Mouse (Mus musculus): ENCODE data around the gene Dennd2a. TPM values are rescaled to one million over a fixed set of nuclear protein-coding genes. Genes with fewer than 3 reads are reported as not detected.

The Dennd2a gene
- polyA plus RNA-seq, 1 experiment from 2014 or later = 4.7 TPM

DNA sequence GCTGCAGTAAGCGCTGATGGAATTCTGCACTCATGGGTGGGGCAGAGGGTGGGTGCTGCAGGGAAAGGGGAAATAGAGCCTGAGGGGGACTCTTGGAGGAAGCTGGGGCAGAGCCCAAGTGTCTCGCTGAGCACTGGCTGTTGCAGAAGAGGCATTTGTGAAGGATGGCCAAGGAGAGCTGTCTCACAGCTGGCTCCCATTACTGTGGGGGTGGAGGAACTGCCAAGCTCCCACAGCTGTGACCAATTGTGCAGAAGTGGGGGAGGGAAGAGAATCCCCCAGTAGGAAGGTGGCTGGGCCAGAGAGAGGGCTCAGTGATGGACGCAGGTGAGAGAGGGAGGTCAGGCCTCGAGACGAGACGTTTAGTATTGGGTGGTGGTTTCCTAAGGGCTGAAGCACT, 83.2 kb downstream of the Dennd2a start:
- H3K4me1 ChIP-seq (replicated peaks; ENCODE audit: control insufficient read depth, insufficient read depth) = no peaks in the 10 kb centered on the region
- peaks cover 5% of the 10 kb centered on the region; the same call in 1 of the 2 replicates for H3K36me3 ChIP-seq (ENCODE audit: control insufficient read depth, insufficient read depth, low read length)
- WGBS = 52% methylated on average over 6 of the region's 6 CpGs
- no peaks in the 10 kb centered on the region for H3K27me3 ChIP-seq (ENCODE audit: control insufficient read depth, insufficient read depth, low read length)
- peak; percentile 58; the same call in 1 of the 2 replicates for ATAC-seq (ENCODE audit: low FRiP score, low TSS enrichment)
- no peak overlapping the region for H3K27ac ChIP-seq (replicated peaks)
- no peaks in the 10 kb centered on the region for H3K9me3 ChIP-seq (ENCODE audit: control insufficient read depth, low read length)
- H3K9ac ChIP-seq (ENCODE audit: low read length) = no peak overlapping the region
- TF ChIP-seq CTCF (IDR thresholded peaks at IDR 0.05; ENCODE audit: low read depth) (no peak), EP300 (optimal IDR thresholded peaks at IDR 0.05) (no peak)
- no peak overlapping the region for H3K4me3 ChIP-seq (ENCODE audit: low read depth, low read length)
- DNase-seq (ENCODE audit: low spot score) = no peak
- no peak overlapping the region for H3K4me2 ChIP-seq (replicated peaks; ENCODE audit: low read depth)

DNA sequence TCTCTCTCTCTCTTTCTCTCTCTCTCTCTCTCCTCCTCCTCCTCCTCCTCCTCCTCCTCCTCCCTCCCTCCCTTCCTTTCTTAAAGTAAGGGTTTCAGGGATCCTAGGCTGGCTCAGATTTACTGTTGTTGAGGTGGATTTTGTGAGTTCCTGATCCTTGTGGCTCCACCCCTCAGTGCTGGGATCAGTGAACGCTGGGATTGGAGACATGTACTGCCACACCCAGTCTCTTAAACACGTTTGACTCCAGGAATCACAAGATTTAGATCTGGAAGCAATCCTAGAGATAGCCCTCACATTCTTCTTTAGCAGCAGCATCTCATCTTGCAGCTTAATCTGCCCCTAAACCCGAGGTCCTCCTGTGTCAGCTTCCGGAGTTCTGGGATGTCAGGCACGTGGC, 84.8 kb downstream of the Dennd2a start:
- peaks cover 9% of the 10 kb centered on the region; the same call in 1 of the 2 replicates for H3K36me3 ChIP-seq (ENCODE audit: control insufficient read depth, insufficient read depth, low read length)
- TF ChIP-seq CTCF (IDR thresholded peaks at IDR 0.05; ENCODE audit: low read depth) (no peak), EP300 (optimal IDR thresholded peaks at IDR 0.05) (no peak)
- H3K4me2 ChIP-seq (replicated peaks; ENCODE audit: low read depth) = no peak overlapping the region
- no peaks in the 10 kb centered on the region for H3K4me1 ChIP-seq (replicated peaks; ENCODE audit: control insufficient read depth, insufficient read depth)
- no peaks in the 10 kb centered on the region for H3K9me3 ChIP-seq (ENCODE audit: control insufficient read depth, low read length)
- WGBS = 61% methylated on average over 5 of the region's 5 CpGs
- H3K27me3 ChIP-seq (ENCODE audit: control insufficient read depth, insufficient read depth, low read length) = no peaks in the 10 kb centered on the region
- no peak overlapping the region for H3K27ac ChIP-seq (replicated peaks)
- ATAC-seq (ENCODE audit: low FRiP score, low TSS enrichment) = no peak
- no peak for DNase-seq (ENCODE audit: low spot score)
- no peak overlapping the region for H3K9ac ChIP-seq (ENCODE audit: low read length)
- no peak overlapping the region for H3K4me3 ChIP-seq (ENCODE audit: low read depth, low read length)

DNA sequence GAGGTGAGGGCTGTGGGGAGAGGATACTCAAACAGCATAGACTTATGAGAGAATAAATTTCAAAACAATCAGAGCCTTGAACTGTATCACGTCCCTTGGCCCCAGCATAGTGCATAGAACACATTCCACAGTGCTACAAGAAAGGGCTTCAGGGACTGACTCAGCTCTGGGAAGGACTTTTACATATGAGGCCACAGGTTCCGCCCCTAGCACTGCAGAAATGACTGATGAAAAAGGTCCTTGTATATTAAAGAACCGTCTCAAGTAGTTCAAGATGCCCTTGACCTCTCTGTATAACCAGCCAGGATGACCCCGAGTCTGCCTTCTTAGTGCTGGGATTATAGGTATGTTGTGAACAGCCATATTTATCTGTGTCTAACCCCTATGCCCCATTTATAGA, 85.4 kb downstream of the Dennd2a start:
- Histone ChIP-seq H3K9ac (ENCODE audit: low read length) (no peak overlapping the region), H3K27me3 (ENCODE audit: control insufficient read depth, insufficient read depth, low read length) (no peaks in the 10 kb centered on the region), H3K4me1 (replicated peaks; ENCODE audit: control insufficient read depth, insufficient read depth) (no peaks in the 10 kb centered on the region), H3K36me3 (ENCODE audit: control insufficient read depth, insufficient read depth, low read length) (peaks cover 9% of the 10 kb centered on the region; the same call in 1 of the 2 replicates), H3K27ac (replicated peaks) (no peak overlapping the region), H3K9me3 (ENCODE audit: control insufficient read depth, low read length) (no peaks in the 10 kb centered on the region), H3K4me3 (ENCODE audit: low read depth, low read length) (no peak overlapping the region), H3K4me2 (replicated peaks; ENCODE audit: low read depth) (no peak overlapping the region)
- TF ChIP-seq EP300 (optimal IDR thresholded peaks at IDR 0.05) (no peak), CTCF (IDR thresholded peaks at IDR 0.05; ENCODE audit: low read depth) (no peak)
- DNase-seq (ENCODE audit: low spot score) (no peak), ATAC-seq (ENCODE audit: low FRiP score, low TSS enrichment) (0 out of 2 replicates have a peak, but pooled peaks have one; percentile 38)
- 72% methylated on average over 4 of the region's 4 CpGs for WGBS

DNA sequence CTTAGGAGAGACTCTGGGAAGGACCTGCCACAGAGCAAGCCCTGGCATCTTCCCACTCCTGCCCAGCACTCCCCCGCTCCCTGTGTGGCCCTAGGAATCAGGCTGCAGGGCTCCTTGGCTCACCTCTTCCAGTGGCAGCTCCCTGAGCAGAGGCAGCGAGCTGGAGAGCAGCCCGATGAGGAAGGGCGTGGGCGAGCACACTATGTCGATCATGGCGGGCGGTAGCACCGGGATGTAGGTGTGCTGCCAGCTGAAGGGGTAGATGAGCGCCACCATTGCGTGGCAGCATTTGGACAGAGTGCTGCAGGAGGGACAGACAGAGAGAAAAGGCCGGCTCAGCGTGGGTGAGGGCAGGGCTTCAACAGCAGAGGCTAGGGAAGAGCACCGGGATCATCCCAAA, 87.6 kb downstream of the Dennd2a start:
- no peak overlapping the region for H3K4me3 ChIP-seq (ENCODE audit: low read depth, low read length)
- DNase-seq (ENCODE audit: low spot score) (no peak), ATAC-seq (ENCODE audit: low FRiP score, low TSS enrichment) (no peak)
- H3K27ac ChIP-seq (replicated peaks) = no peak overlapping the region
- H3K4me1 ChIP-seq (replicated peaks; ENCODE audit: control insufficient read depth, insufficient read depth) = no peaks in the 10 kb centered on the region
- no peak overlapping the region for H3K4me2 ChIP-seq (replicated peaks; ENCODE audit: low read depth)
- peaks cover 9% of the 10 kb centered on the region; the same call in 1 of the 2 replicates for H3K36me3 ChIP-seq (ENCODE audit: control insufficient read depth, insufficient read depth, low read length)
- no peak for TF ChIP-seq EP300 (optimal IDR thresholded peaks at IDR 0.05)
- no peak for TF ChIP-seq CTCF (IDR thresholded peaks at IDR 0.05; ENCODE audit: low read depth)
- no peaks in the 10 kb centered on the region for H3K27me3 ChIP-seq (ENCODE audit: control insufficient read depth, insufficient read depth, low read length)
- no peaks in the 10 kb centered on the region for H3K9me3 ChIP-seq (ENCODE audit: control insufficient read depth, low read length)
- WGBS = 90% methylated on average over 14 of the region's 14 CpGs
- H3K9ac ChIP-seq (ENCODE audit: low read length) = no peak overlapping the region

DNA sequence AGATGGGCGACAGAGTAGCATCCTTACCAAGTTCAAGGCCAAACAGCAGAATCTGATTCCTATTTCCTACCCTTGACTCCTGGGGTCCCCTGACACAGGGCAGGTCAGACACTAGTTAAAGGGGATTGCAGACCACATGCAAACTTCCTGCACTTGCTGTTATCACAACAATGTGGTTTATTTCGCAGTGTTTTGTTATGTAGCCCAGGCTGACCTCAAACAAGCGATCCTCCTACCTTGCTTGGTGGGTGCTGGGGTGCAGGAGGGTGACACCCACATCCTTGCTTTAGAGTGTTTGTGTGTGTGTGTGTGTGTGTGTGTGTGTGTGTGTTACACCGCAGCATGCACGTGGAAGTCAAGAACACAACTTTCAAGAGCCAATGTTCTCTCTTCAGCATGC, 88.2 kb downstream of the Dennd2a start:
- Histone ChIP-seq H3K36me3 (ENCODE audit: control insufficient read depth, insufficient read depth, low read length) (peaks cover 13% of the 10 kb centered on the region; the same call in 1 of the 2 replicates), H3K4me3 (ENCODE audit: low read depth, low read length) (no peak overlapping the region), H3K4me2 (replicated peaks; ENCODE audit: low read depth) (no peak overlapping the region), H3K27ac (replicated peaks) (no peak overlapping the region), H3K9ac (ENCODE audit: low read length) (no peak overlapping the region), H3K4me1 (replicated peaks; ENCODE audit: control insufficient read depth, insufficient read depth) (no peaks in the 10 kb centered on the region), H3K27me3 (ENCODE audit: control insufficient read depth, insufficient read depth, low read length) (no peaks in the 10 kb centered on the region), H3K9me3 (ENCODE audit: control insufficient read depth, low read length) (no peaks in the 10 kb centered on the region)
- DNase-seq (ENCODE audit: low spot score) (no peak), ATAC-seq (ENCODE audit: low FRiP score, low TSS enrichment) (no peak)
- TF ChIP-seq EP300 (optimal IDR thresholded peaks at IDR 0.05) (no peak), CTCF (IDR thresholded peaks at IDR 0.05; ENCODE audit: low read depth) (no peak)
- WGBS = 78% methylated on average over 5 of the region's 5 CpGs

DNA sequence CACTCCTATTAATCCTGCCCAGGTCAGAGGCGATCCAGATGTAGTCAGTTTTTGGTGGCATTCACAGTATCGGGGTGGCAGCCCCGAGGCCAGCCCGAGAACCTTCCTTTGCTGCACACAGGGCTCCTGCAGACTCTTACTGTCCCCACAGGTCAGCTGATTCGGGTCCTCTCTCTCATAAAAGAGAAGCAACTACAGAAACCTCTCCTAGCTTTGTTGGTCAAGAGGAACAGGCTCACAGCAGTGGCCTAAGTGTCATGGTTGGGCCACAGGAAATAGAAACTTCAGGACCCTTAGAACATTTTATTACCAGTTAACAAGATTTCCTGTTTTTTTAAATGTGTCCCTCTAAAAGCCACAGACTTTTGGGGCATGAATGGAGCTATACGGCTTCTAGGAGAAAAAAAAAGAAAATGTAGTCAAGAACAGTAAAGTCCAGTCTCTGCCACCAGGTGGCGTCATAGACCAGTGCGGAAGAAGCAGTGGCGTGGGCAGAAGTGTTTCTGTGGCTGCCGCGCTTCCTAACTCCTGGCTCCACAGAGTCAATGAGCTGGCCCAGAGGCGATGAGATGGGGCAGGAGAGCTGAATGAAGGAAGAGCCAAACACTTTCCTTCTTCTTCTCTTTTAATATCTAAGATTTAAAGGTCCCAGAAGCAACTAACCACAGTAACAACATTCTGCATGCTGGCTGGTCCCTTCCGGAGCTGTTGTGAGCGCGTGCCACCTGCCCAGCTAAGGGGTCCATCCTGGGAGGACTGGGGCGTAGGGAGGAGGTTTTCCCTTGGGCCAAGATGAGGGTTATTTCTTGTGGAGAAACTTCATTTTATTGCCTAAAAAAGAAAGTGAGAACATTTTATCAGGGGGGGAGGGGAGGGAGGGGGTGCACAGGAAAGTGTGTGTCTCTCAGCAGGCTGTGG, 94.8 kb downstream of the Dennd2a start:
- Histone ChIP-seq H3K4me2 (replicated peaks; ENCODE audit: low read depth) (no peak overlapping the region), H3K27ac (replicated peaks) (no peak overlapping the region), H3K4me3 (ENCODE audit: low read depth, low read length) (no peak overlapping the region), H3K4me1 (replicated peaks; ENCODE audit: control insufficient read depth, insufficient read depth) (no peaks in the 10 kb centered on the region), H3K27me3 (ENCODE audit: control insufficient read depth, insufficient read depth, low read length) (no peaks in the 10 kb centered on the region), H3K9ac (ENCODE audit: low read length) (no peak overlapping the region), H3K9me3 (ENCODE audit: control insufficient read depth, low read length) (no peaks in the 10 kb centered on the region), H3K36me3 (ENCODE audit: control insufficient read depth, insufficient read depth, low read length) (peaks cover 3% of the 10 kb centered on the region; the same call in 1 of the 2 replicates)
- ATAC-seq (ENCODE audit: low FRiP score, low TSS enrichment) = peak; percentile 80
- peak; percentile 86 for DNase-seq (ENCODE audit: low spot score)
- TF ChIP-seq EP300 (optimal IDR thresholded peaks at IDR 0.05) (no peak), CTCF (IDR thresholded peaks at IDR 0.05; ENCODE audit: low read depth) (peak; percentile 91)
- WGBS = 51% methylated on average over 16 of the region's 16 CpGs
